Mouse (Mus musculus): ENCODE measurements at regions not wholly inside any gene's neighbourhood (a gene's known extent, or its start where the extent isn't known, plus 50 kb on each side); places are given as distances from the start of the nearest gene placed in this dataset.

GRCm38 (mm10) chr1:57593707-57594589 lies 180.0 kb upstream of the Spats2l start:
- Histone ChIP-seq H3K4me3 (ENCODE audit: low read depth, low read length) (no peak overlapping the region), H3K36me3 (ENCODE audit: control insufficient read depth, insufficient read depth, low read length) (no peaks in the 10 kb centered on the region), H3K9me3 (ENCODE audit: control insufficient read depth, low read length) (no peaks in the 10 kb centered on the region), H3K4me1 (replicated peaks; ENCODE audit: control insufficient read depth, insufficient read depth, low read length) (no peaks in the 10 kb centered on the region), H3K27me3 (replicated peaks; ENCODE audit: control insufficient read depth, insufficient read depth, low read length) (no peaks in the 10 kb centered on the region), H3K27ac (ENCODE audit: low read depth, low read length) (no peak overlapping the region), H3K4me2 (no peak overlapping the region), H3K9ac (ENCODE audit: low read depth, low read length) (no peak overlapping the region)
- ATAC-seq (replicated peaks; ENCODE audit: low FRiP score) (no peak), DNase-seq (ENCODE audit: low spot score) (no peak)
- WGBS = 78% methylated on average over 7 of the region's 7 CpGs

GRCm38 (mm10) chr1:57594815-57595214 lies 179.1 kb upstream of the Spats2l start:
- Histone ChIP-seq H3K27ac (ENCODE audit: low read depth, low read length) (no peak overlapping the region), H3K9ac (ENCODE audit: low read depth, low read length) (no peak overlapping the region), H3K4me2 (no peak overlapping the region), H3K27me3 (replicated peaks; ENCODE audit: control insufficient read depth, insufficient read depth, low read length) (no peaks in the 10 kb centered on the region), H3K9me3 (ENCODE audit: control insufficient read depth, low read length) (no peaks in the 10 kb centered on the region), H3K36me3 (ENCODE audit: control insufficient read depth, insufficient read depth, low read length) (no peaks in the 10 kb centered on the region), H3K4me3 (ENCODE audit: low read depth, low read length) (no peak overlapping the region), H3K4me1 (replicated peaks; ENCODE audit: control insufficient read depth, insufficient read depth, low read length) (no peaks in the 10 kb centered on the region)
- ATAC-seq (replicated peaks; ENCODE audit: low FRiP score) (no peak), DNase-seq (ENCODE audit: low spot score) (no peak)
- WGBS = 67% methylated on average over 5 of the region's 5 CpGs

- no peaks in the 10 kb centered on the region for H3K9me3 ChIP-seq (ENCODE audit: control insufficient read depth, low read length)
- WGBS = 83% methylated on average over 2 of the region's 2 CpGs
- no peaks in the 10 kb centered on the region for H3K36me3 ChIP-seq (ENCODE audit: control insufficient read depth, insufficient read depth, low read length)
- H3K27me3 ChIP-seq (replicated peaks; ENCODE audit: control insufficient read depth, insufficient read depth, low read length) = no peaks in the 10 kb centered on the region
- ATAC-seq (replicated peaks; ENCODE audit: low FRiP score) = no peak
- no peak overlapping the region for H3K9ac ChIP-seq (ENCODE audit: low read depth, low read length)
- no peak for DNase-seq (ENCODE audit: low spot score)
- H3K27ac ChIP-seq (ENCODE audit: low read depth, low read length) = no peak overlapping the region
- H3K4me3 ChIP-seq (ENCODE audit: low read depth, low read length) = no peak overlapping the region
- H3K4me2 ChIP-seq = no peak overlapping the region
- no peaks in the 10 kb centered on the region for H3K4me1 ChIP-seq (replicated peaks; ENCODE audit: control insufficient read depth, insufficient read depth, low read length)
Observed at GRCm38 (mm10) chr1:57600951-57601350, 173.0 kb upstream of the Spats2l start.

GRCm38 (mm10) chr1:57605525-57605924 lies 168.4 kb upstream of the Spats2l start:
- ATAC-seq (replicated peaks; ENCODE audit: low FRiP score) = no peak
- no peak for DNase-seq (ENCODE audit: low spot score)
- no peak overlapping the region for H3K27ac ChIP-seq (ENCODE audit: low read depth, low read length)

GRCm38 (mm10) chr1:57606060-57606683 lies 167.8 kb upstream of the Spats2l start:
- H3K4me3 ChIP-seq (ENCODE audit: low read depth, low read length) = no peak overlapping the region

More at GRCm38 (mm10) chr1:57605525-57605924, 168.4 kb upstream of the Spats2l start:
- Histone ChIP-seq H3K4me2 (no peak overlapping the region), H3K27me3 (replicated peaks; ENCODE audit: control insufficient read depth, insufficient read depth, low read length) (no peaks in the 10 kb centered on the region), H3K9ac (ENCODE audit: low read depth, low read length) (no peak overlapping the region), H3K9me3 (ENCODE audit: control insufficient read depth, low read length) (no peaks in the 10 kb centered on the region), H3K4me1 (replicated peaks; ENCODE audit: control insufficient read depth, insufficient read depth, low read length) (no peaks in the 10 kb centered on the region), H3K4me3 (ENCODE audit: low read depth, low read length) (no peak overlapping the region), H3K36me3 (ENCODE audit: control insufficient read depth, insufficient read depth, low read length) (no peaks in the 10 kb centered on the region)
- WGBS = 70% methylated on average over 1 of the region's 1 CpGs

GRCm38 (mm10) chr1:57607026-57607425 lies 166.9 kb upstream of the Spats2l start:
- no peaks in the 10 kb centered on the region for H3K27me3 ChIP-seq (replicated peaks; ENCODE audit: control insufficient read depth, insufficient read depth, low read length)
- ATAC-seq (replicated peaks; ENCODE audit: low FRiP score) (no peak), DNase-seq (ENCODE audit: low spot score) (no peak)
- H3K4me3 ChIP-seq (ENCODE audit: low read depth, low read length) = no peak overlapping the region
- 64% methylated on average over 8 of the region's 8 CpGs for WGBS
- H3K9me3 ChIP-seq (ENCODE audit: control insufficient read depth, low read length) = no peaks in the 10 kb centered on the region
- H3K4me2 ChIP-seq = no peak overlapping the region
- no peak overlapping the region for H3K27ac ChIP-seq (ENCODE audit: low read depth, low read length)
- H3K4me1 ChIP-seq (replicated peaks; ENCODE audit: control insufficient read depth, insufficient read depth, low read length) = no peaks in the 10 kb centered on the region
- no peaks in the 10 kb centered on the region for H3K36me3 ChIP-seq (ENCODE audit: control insufficient read depth, insufficient read depth, low read length)
- H3K9ac ChIP-seq (ENCODE audit: low read depth, low read length) = no peak overlapping the region

More at GRCm38 (mm10) chr1:57606060-57606683, 167.8 kb upstream of the Spats2l start:
- no peaks in the 10 kb centered on the region for H3K36me3 ChIP-seq (ENCODE audit: control insufficient read depth, insufficient read depth, low read length)
- no peaks in the 10 kb centered on the region for H3K4me1 ChIP-seq (replicated peaks; ENCODE audit: control insufficient read depth, insufficient read depth, low read length)
- DNase-seq (ENCODE audit: low spot score) (no peak), ATAC-seq (replicated peaks; ENCODE audit: low FRiP score) (no peak)
- no peaks in the 10 kb centered on the region for H3K9me3 ChIP-seq (ENCODE audit: control insufficient read depth, low read length)
- H3K27me3 ChIP-seq (replicated peaks; ENCODE audit: control insufficient read depth, insufficient read depth, low read length) = no peaks in the 10 kb centered on the region
- no peak overlapping the region for H3K27ac ChIP-seq (ENCODE audit: low read depth, low read length)
- H3K9ac ChIP-seq (ENCODE audit: low read depth, low read length) = no peak overlapping the region
- WGBS = 59% methylated on average over 4 of the region's 4 CpGs
- H3K4me2 ChIP-seq = no peak overlapping the region

GRCm38 (mm10) chr1:57607626-57608422 lies 166.1 kb upstream of the Spats2l start:
- 58% methylated on average over 11 of the region's 12 CpGs for WGBS
- H3K27me3 ChIP-seq (replicated peaks; ENCODE audit: control insufficient read depth, insufficient read depth, low read length) = no peaks in the 10 kb centered on the region
- no peaks in the 10 kb centered on the region for H3K4me1 ChIP-seq (replicated peaks; ENCODE audit: control insufficient read depth, insufficient read depth, low read length)
- H3K36me3 ChIP-seq (ENCODE audit: control insufficient read depth, insufficient read depth, low read length) = no peaks in the 10 kb centered on the region
- ATAC-seq (replicated peaks; ENCODE audit: low FRiP score) (no peak), DNase-seq (ENCODE audit: low spot score) (no peak)
- H3K27ac ChIP-seq (ENCODE audit: low read depth, low read length) = no peak overlapping the region
- no peak overlapping the region for H3K9ac ChIP-seq (ENCODE audit: low read depth, low read length)
- no peaks in the 10 kb centered on the region for H3K9me3 ChIP-seq (ENCODE audit: control insufficient read depth, low read length)
- no peak overlapping the region for H3K4me3 ChIP-seq (ENCODE audit: low read depth, low read length)
- H3K4me2 ChIP-seq = no peak overlapping the region

GRCm38 (mm10) chr1:57608423-57608679 lies 165.6 kb upstream of the Spats2l start:
- H3K4me1 ChIP-seq (replicated peaks; ENCODE audit: control insufficient read depth, insufficient read depth, low read length) = no peaks in the 10 kb centered on the region
- H3K27ac ChIP-seq (ENCODE audit: low read depth, low read length) = no peak overlapping the region
- no peak for DNase-seq (ENCODE audit: low spot score)
- no peaks in the 10 kb centered on the region for H3K36me3 ChIP-seq (ENCODE audit: control insufficient read depth, insufficient read depth, low read length)
- WGBS = 40% methylated on average over 2 of the region's 2 CpGs
- H3K27me3 ChIP-seq (replicated peaks; ENCODE audit: control insufficient read depth, insufficient read depth, low read length) = no peaks in the 10 kb centered on the region
- no peak overlapping the region for H3K4me2 ChIP-seq
- H3K9ac ChIP-seq (ENCODE audit: low read depth, low read length) = no peak overlapping the region
- ATAC-seq (replicated peaks; ENCODE audit: low FRiP score) = no peak
- H3K9me3 ChIP-seq (ENCODE audit: control insufficient read depth, low read length) = no peaks in the 10 kb centered on the region
- no peak overlapping the region for H3K4me3 ChIP-seq (ENCODE audit: low read depth, low read length)

Measured in liver, embryonic 11.5 days (tissue).